Mouse (Mus musculus) ES-Bruce4 (cell line): ENCODE measurements around the gene Ifi47. TPM values are rescaled to one million over a fixed set of nuclear protein-coding genes. Genes with fewer than 3 reads are reported as not detected.
A peak's percentile ranks its signal among the peaks of the same experiment; 100 is the strongest.

Source experiments
- H3K27ac ChIP-seq: 2 replicates; pipeline ENCODE4 v1.5.1; 2012; ENCODE audit warnings: low read length, inconsistent platforms; ENCODE audit not compliant: insufficient read depth
- H3K27me3 ChIP-seq: 2 replicates; pipeline ENCODE4 v1.6.1; 2012; ENCODE audit warnings: mild to moderate bottlenecking, low read length, inconsistent platforms; ENCODE audit not compliant: control insufficient read depth, poor library complexity, insufficient read depth, severe bottlenecking
- H3K36me3 ChIP-seq: 2 replicates; pipeline ENCODE4 v1.6.1; 2012; ENCODE audit warnings: inconsistent platforms, mild to moderate bottlenecking, low read length, moderate library complexity; ENCODE audit not compliant: control insufficient read depth, poor library complexity, insufficient read depth, severe bottlenecking
- H3K4me1 ChIP-seq: one replicate; pipeline ENCODE4 v1.8.1; 2011; ENCODE audit warnings: low read length; ENCODE audit not compliant: control insufficient read depth, insufficient read depth
- H3K4me3 ChIP-seq: 2 replicates; pipeline ENCODE4 v1.5.1; 2011; ENCODE audit warnings: low read depth, mild to moderate bottlenecking, low read length
- H3K9ac ChIP-seq: 2 replicates; pipeline ENCODE4 v1.6.1; 2012; ENCODE audit warnings: low read depth, mild to moderate bottlenecking, inconsistent platforms; ENCODE audit not compliant: poor library complexity, severe bottlenecking
- H3K9me3 ChIP-seq: replicated peaks from 2 replicates; pipeline ENCODE4 v1.6.1; 2012; ENCODE audit warnings: mild to moderate bottlenecking, low read length, inconsistent platforms; ENCODE audit not compliant: control insufficient read depth, poor library complexity, insufficient read depth, severe bottlenecking
- CTCF ChIP-seq: IDR thresholded peaks from one replicate; pipeline ENCODE4 v1.8.1; 2011; ENCODE audit warnings: low read depth, low read length
- EP300 ChIP-seq: IDR thresholded peaks from 2 replicates; pipeline ENCODE4 v1.6.1; 2011; ENCODE audit warnings: low read depth, low read length; ENCODE audit not compliant: insufficient read depth
- POLR2A ChIP-seq: IDR thresholded peaks from one replicate; pipeline ENCODE4 v1.8.1; 2011; ENCODE audit warnings: low read length; ENCODE audit not compliant: insufficient read depth
- polyA plus RNA-seq: library from polyadenylated mRNA; stranded (reverse); fragments of >200 nt; gene quantifications from 2 replicates; pipeline ENCODE4 v1.2.4, GENCODE M21; 2011; ENCODE audit warnings: low read depth; ENCODE audit not compliant: missing spikeins, insufficient read depth, insufficient read length

Gene Ifi47
- polyA plus RNA-seq, 1 experiment, result not detected

- TF ChIP-seq CTCF (no peak), POLR2A (no peak), EP300 (no peak)
- peaks cover 1% of the 10 kb centered on the region; the same call in 1 of the 2 replicates for H3K27me3 ChIP-seq
- no peaks in the 10 kb centered on the region for H3K4me1 ChIP-seq
- H3K9ac ChIP-seq, result no peak overlapping the region
- no peak overlapping the region for H3K27ac ChIP-seq
- no peaks in the 10 kb centered on the region for H3K9me3 ChIP-seq
- H3K4me3 ChIP-seq, result no peak overlapping the region
- no peaks in the 10 kb centered on the region for H3K36me3 ChIP-seq
Measured at GRCm38 (mm10) chr11:49107650-49108537, 31.5 kb downstream of the Ifi47 start.

DNA sequence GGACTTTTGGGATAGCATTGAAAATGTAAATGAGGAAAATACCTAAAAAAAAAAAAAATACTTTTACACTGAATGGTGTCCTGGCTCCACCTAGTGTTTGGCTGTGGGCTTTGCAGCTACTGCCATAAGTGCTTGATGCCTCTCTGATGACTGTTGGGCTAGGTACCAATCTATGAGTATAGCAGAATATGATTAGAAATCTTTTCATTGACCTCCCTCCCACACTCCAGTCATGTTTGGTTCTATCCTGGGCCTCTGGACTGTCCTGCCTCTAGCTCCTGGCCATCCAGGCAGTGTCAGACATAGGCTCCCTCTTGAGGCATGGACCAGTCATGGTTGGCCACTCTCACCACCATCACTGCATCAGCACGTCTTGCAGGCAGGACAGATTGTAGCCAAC lies 32.4 kb downstream of the Ifi47 start:
- TF ChIP-seq POLR2A (no peak), EP300 (no peak), CTCF (peak; percentile 36)
- Histone ChIP-seq H3K4me1 (no peaks in the 10 kb centered on the region), H3K36me3 (no peaks in the 10 kb centered on the region), H3K9ac (no peak overlapping the region), H3K27me3 (peaks cover 1% of the 10 kb centered on the region; the same call in 1 of the 2 replicates), H3K9me3 (no peaks in the 10 kb centered on the region), H3K27ac (no peak overlapping the region), H3K4me3 (no peak overlapping the region)

DNA sequence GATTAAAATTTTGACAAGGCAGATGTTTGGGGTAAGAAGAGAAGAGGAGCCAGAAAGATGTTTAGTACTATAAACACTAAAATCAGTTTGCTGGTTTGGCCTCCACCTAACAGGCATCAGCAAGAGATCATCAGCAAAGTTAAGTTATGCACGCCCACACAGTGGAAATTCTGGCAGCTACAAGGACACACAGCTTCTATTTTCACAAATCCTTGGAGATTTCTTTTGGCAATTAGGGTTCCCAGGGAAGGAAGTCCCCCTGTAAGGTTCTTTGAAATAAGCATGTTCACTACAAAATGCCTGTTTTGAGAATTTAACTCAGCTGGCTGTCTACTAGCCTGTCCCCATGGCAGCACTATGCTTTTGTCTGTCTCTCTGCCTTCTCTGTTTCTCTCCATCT lies 34.6 kb downstream of the Ifi47 start:
- H3K9ac ChIP-seq, result no peak overlapping the region

GRCm38 (mm10) chr11:49112624-49113219 lies 36.3 kb downstream of the Ifi47 start:
- peaks cover 1% of the 10 kb centered on the region; the same call in 1 of the 2 replicates for H3K27me3 ChIP-seq
- no peak overlapping the region for H3K4me3 ChIP-seq
- TF ChIP-seq CTCF, result no peak
- no peak for TF ChIP-seq EP300
- TF ChIP-seq POLR2A, result no peak
- H3K27ac ChIP-seq, result no peak overlapping the region
- H3K36me3 ChIP-seq, result no peaks in the 10 kb centered on the region
- H3K9ac ChIP-seq, result no peak overlapping the region
- H3K4me1 ChIP-seq, result no peaks in the 10 kb centered on the region
- H3K9me3 ChIP-seq, result no peaks in the 10 kb centered on the region

More for the DNA sequence above, 34.6 kb downstream of the Ifi47 start:
- no peak overlapping the region for H3K27ac ChIP-seq
- H3K9me3 ChIP-seq, result no peaks in the 10 kb centered on the region
- no peaks in the 10 kb centered on the region for H3K4me1 ChIP-seq
- H3K4me3 ChIP-seq, result no peak overlapping the region
- H3K36me3 ChIP-seq, result no peaks in the 10 kb centered on the region
- peaks cover 1% of the 10 kb centered on the region; the same call in 1 of the 2 replicates for H3K27me3 ChIP-seq
- TF ChIP-seq CTCF (no peak), POLR2A (no peak), EP300 (no peak)

DNA sequence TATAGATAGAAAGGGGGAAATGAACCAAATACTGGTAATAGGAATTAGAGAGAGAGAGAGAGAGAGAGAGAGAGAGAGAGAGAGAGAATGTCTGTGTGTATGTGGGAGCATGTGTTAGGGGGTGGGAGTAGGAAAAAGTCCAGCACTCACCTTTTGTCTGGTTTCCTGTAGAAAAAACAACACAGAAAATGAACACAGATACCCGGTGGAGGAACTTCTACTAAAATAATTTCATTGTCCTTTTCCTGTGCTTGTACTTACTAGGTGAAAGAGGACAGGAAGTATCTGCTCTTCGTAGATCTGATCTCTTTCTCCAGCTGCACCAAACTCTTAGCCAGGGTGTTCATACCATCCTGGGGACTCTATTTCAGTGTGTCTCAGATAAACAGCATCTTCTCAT lies 37.8 kb downstream of the Ifi47 start:
- Histone ChIP-seq H3K9me3 (no peaks in the 10 kb centered on the region), H3K9ac (no peak overlapping the region)

More for the DNA sequence above, 37.8 kb downstream of the Ifi47 start:
- H3K4me3 ChIP-seq, result no peak overlapping the region
- H3K36me3 ChIP-seq, result no peaks in the 10 kb centered on the region
- no peak overlapping the region for H3K27ac ChIP-seq
- H3K27me3 ChIP-seq, result peaks cover 1% of the 10 kb centered on the region; the same call in 1 of the 2 replicates
- TF ChIP-seq EP300 (no peak), CTCF (no peak), POLR2A (no peak)
- H3K4me1 ChIP-seq, result no peaks in the 10 kb centered on the region
